ENCODE assay signal across 8 mouse cellular contexts in genomic region chr17:74396766-74397165, GRCm38 (mm10). TPM values are rescaled to one million over a fixed set of nuclear protein-coding genes. Genes with fewer than 3 reads are reported as not detected.
DNase-seq lines count a peak whose midpoint lies in the region; ATAC-seq and TF ChIP-seq lines count a peak whose summit lies in the region.
"Had no signal": no experiment of that assay in that cellular context is flagged by ENCODE, and none has a peak within 500 bp of the region (broad histone marks: within the 10 kb centered on the region; RNA-seq: fewer than 3 reads in every experiment).

No protein-coding gene starts in this region.

- no peak for TF ChIP-seq POLR2A in CH12.LX (IDR thresholded peaks at IDR 0.05; ENCODE audit: low read depth, low read length)

- peak overlapping the region; percentile 97 for H3K4me2 ChIP-seq in CH12.LX (ENCODE audit: insufficient read depth, low read depth, poor library complexity, severe bottlenecking)
- H3K4me2 ChIP-seq in forebrain, postnatal 0 days (ENCODE audit: low read depth) = no peak overlapping the region; the same call in 1 of the 2 replicates
- H3K4me2 ChIP-seq in liver, embryonic 16.5 days (ENCODE audit: low read depth, low read length) = peak overlapping the region; percentile 91

- no peaks in the 10 kb centered on the region for H3K27me3 ChIP-seq in CH12.LX (replicated peaks)
- no peaks in the 10 kb centered on the region for H3K27me3 ChIP-seq in forebrain, postnatal 0 days (ENCODE audit: insufficient read depth, low read length)
- H3K27me3 ChIP-seq in liver, embryonic 16.5 days (ENCODE audit: control insufficient read depth, insufficient read depth, low read depth, low read length) = no peaks in the 10 kb centered on the region

- no peak for TF ChIP-seq EP300 in CH12.LX (IDR thresholded peaks at IDR 0.05; ENCODE audit: low read length)

- H3K79me2 ChIP-seq in CH12.LX (replicated peaks; ENCODE audit: control insufficient read depth, extremely low read depth, insufficient read depth, poor library complexity, severe bottlenecking) = peaks cover 27% of the 10 kb centered on the region

- H3K4me3 ChIP-seq in CH12.LX (replicated peaks in 1 of 3; ENCODE audit: low read depth in 2 of 3, low read length in 2 of 3, poor library complexity in 1 of 3) = peak overlapping the region in 2 of 3 experiments; percentile 93 to 99
- H3K4me3 ChIP-seq in forebrain, postnatal 0 days (ENCODE audit: low read depth, low read length) = no peak overlapping the region
- peak overlapping the region; percentile 97 for H3K4me3 ChIP-seq in liver, embryonic 16.5 days (ENCODE audit: low read depth, low read length)

- no peak overlapping the region for H3K27ac ChIP-seq in CH12.LX (ENCODE audit: insufficient read depth, low read depth)
- no peak overlapping the region for H3K27ac ChIP-seq in forebrain, postnatal 0 days (ENCODE audit: low read depth, low read length)
- H3K27ac ChIP-seq in liver, embryonic 16.5 days (ENCODE audit: low read length) = no peak overlapping the region

- peaks cover 3 to 19% of the 10 kb centered on the region in 2 experiments for H3K36me3 ChIP-seq in CH12.LX (replicated peaks in 1 of 2; ENCODE audit: control insufficient read depth in 1 of 2, insufficient read depth in 1 of 2, low read length in 1 of 2)
- peaks cover 1% of the 10 kb centered on the region; the same call in 1 of the 2 replicates for H3K36me3 ChIP-seq in forebrain, postnatal 0 days (ENCODE audit: insufficient read depth)
- no peaks in the 10 kb centered on the region for H3K36me3 ChIP-seq in liver, embryonic 16.5 days (ENCODE audit: control insufficient read depth, insufficient read depth)

- peak overlapping the region; percentile 96 for H3K9ac ChIP-seq in CH12.LX (ENCODE audit: insufficient read depth, low read depth)
- 0 out of 2 replicates have a peak overlapping the region, but pooled peaks have one; percentile 69 for H3K9ac ChIP-seq in forebrain, postnatal 0 days
- H3K9ac ChIP-seq in liver, embryonic 16.5 days (ENCODE audit: low read depth, low read length) = peak overlapping the region; percentile 35; the same call in 1 of the 2 replicates

- H3K9me3 ChIP-seq in CH12.LX (replicated peaks; ENCODE audit: low read length) = no peaks in the 10 kb centered on the region
- H3K9me3 ChIP-seq in forebrain, postnatal 0 days (ENCODE audit: low read length) = no peaks in the 10 kb centered on the region
- no peaks in the 10 kb centered on the region for H3K9me3 ChIP-seq in liver, embryonic 16.5 days (replicated peaks; ENCODE audit: control insufficient read depth, low read length)

- TF ChIP-seq CTCF in CH12.LX (conservative IDR thresholded peaks at IDR 0.05 in 1 of 2, IDR thresholded peaks at IDR 0.05 in 1 of 2; ENCODE audit: low read depth in 2 of 2, low read length in 2 of 2) = no peak
- no peak for TF ChIP-seq CTCF in forebrain, postnatal 0 days (IDR thresholded peaks at IDR 0.05; ENCODE audit: low read depth)

- peaks cover 4 to 17% of the 10 kb centered on the region in 2 experiments for H3K4me1 ChIP-seq in CH12.LX (ENCODE audit: control insufficient read depth in 1 of 2, insufficient read depth in 2 of 2)
- H3K4me1 ChIP-seq in forebrain, postnatal 0 days (ENCODE audit: insufficient read depth) = no peaks in the 10 kb centered on the region
- peaks cover 12% of the 10 kb centered on the region for H3K4me1 ChIP-seq in liver, embryonic 16.5 days (ENCODE audit: control insufficient read depth, low read depth, low read length)

- no peak for TF ChIP-seq RAD21 in CH12.LX (IDR thresholded peaks at IDR 0.05; ENCODE audit: low read depth, low read length)

- DNase-seq in A20 (ENCODE audit: low read depth, low spot score) (peak; percentile 19), CH12.LX (ENCODE audit: extremely low read depth) (peak; percentile 12)
- no peak for DNase-seq in forebrain, postnatal 0 days
- no peak for DNase-seq in thymus, postnatal 10 days (ENCODE audit: low spot score in 2 of 2)
- no peak for DNase-seq in frontal cortex, postnatal 25 days (ENCODE audit: low spot score in 2 of 2)
- no peak for DNase-seq in layer of hippocampus, adult 9-11 months
- DNase-seq: adrenal gland, adult 2 months had no signal

- no peak for ATAC-seq in forebrain, postnatal 0 days
- ATAC-seq in liver, embryonic 16.5 days (ENCODE audit: low read depth) = no peak

- dilution Hi-C loops in CH12.LX (cut with MboI; ENCODE audit: extremely low pct_ligation_motif_present, extremely low pct_unique_long_range_greater_than_20kb, low sequenced_read_pairs) = no loop called here

- 72% methylated on average over 4 of the region's 4 CpGs for WGBS in forebrain, postnatal 0 days
- 60% methylated on average over 4 of the region's 4 CpGs for WGBS in liver, embryonic 16.5 days (ENCODE audit: insufficient replicate concordance)

- in situ Hi-C loops in CH12.LX (cut with MboI; ENCODE audit: low pct_ligation_motif_present, low pct_unique_long_range_greater_than_20kb, low sequenced_read_pairs) = no loop called here

TF ChIP-seq in CH12.LX, 34 proteins besides CTCF, POLR2A, EP300 and RAD21:
- no peak for TF ChIP-seq MXI1 (IDR thresholded peaks at IDR 0.05; ENCODE audit: low read depth, low read length)
- no peak for TF ChIP-seq IRF4 (IDR thresholded peaks at IDR 0.05; ENCODE audit: low read depth, low read length)
- TF ChIP-seq SMC3 (IDR thresholded peaks at IDR 0.05; ENCODE audit: low read depth, low read length) = no peak
- TF ChIP-seq JUN (IDR thresholded peaks at IDR 0.05; ENCODE audit: insufficient read depth, low read depth, low read length) = no peak
- no peak for TF ChIP-seq E2F4 (IDR thresholded peaks at IDR 0.05; ENCODE audit: insufficient replicate concordance, low read depth, low read length)
- TF ChIP-seq MEF2A (IDR thresholded peaks at IDR 0.05; ENCODE audit: borderline replicate concordance, low read depth, low read length) = no peak
- no peak for TF ChIP-seq ZKSCAN1 (IDR thresholded peaks at IDR 0.05; ENCODE audit: borderline replicate concordance, low read depth, low read length)
- no peak for TF ChIP-seq ELF1 (IDR thresholded peaks at IDR 0.05; ENCODE audit: low read depth, low read length)
- TF ChIP-seq ETS1 (conservative IDR thresholded peaks at IDR 0.05; ENCODE audit: low read depth, low read length) = no peak
- no peak for TF ChIP-seq POLR2AphosphoS2 (IDR thresholded peaks at IDR 0.05; ENCODE audit: low read depth, low read length)

RNA-seq across cellular contexts. Expression of gene Slc30a6, which starts 1.4 kb away (rescaled TPM):
- total RNA-seq in CH12.LX (2012; rRNA removed) (16.2 and 16.8 TPM in 2 replicates), CH12.LX (2014; rRNA removed) (27.2 and 31.5 TPM in 2 replicates)
- polyA plus RNA-seq in CH12.LX (2012; ENCODE audit: insufficient read length, low read depth) = 17.1 and 19.7 TPM in 2 replicates
- 16.9 and 18.8 TPM in 2 replicates for total RNA-seq in forebrain, postnatal 0 days (2014; rRNA removed)
- 21.5 and 24.4 TPM in 2 replicates for polyA plus RNA-seq in forebrain, postnatal 0 days (2015; fragmentation: Nextera tagmentation; extraction: Ambion mirVana)
- 16.3 and 16.6 TPM in 2 replicates for polyA plus RNA-seq in liver, embryonic 16.5 days (2015; fragmentation: Nextera tagmentation; extraction: Ambion mirVana)

RNA-seq across cellular contexts. Expression of gene Spast, which starts 58.0 kb away (rescaled TPM):
- 15.0 and 17.3 TPM in 2 replicates for total RNA-seq in CH12.LX (2012; rRNA removed)
- total RNA-seq in CH12.LX (2014; rRNA removed) = 26.8 and 30.8 TPM in 2 replicates
- 19.5 and 21.7 TPM in 2 replicates for polyA plus RNA-seq in CH12.LX (2012; ENCODE audit: insufficient read length, low read depth)
- total RNA-seq in forebrain, postnatal 0 days (2014; rRNA removed) = 156 and 181 TPM in 2 replicates
- polyA plus RNA-seq in forebrain, postnatal 0 days (2015; fragmentation: Nextera tagmentation; extraction: Ambion mirVana) = 19.7 and 23.2 TPM in 2 replicates
- polyA plus RNA-seq in liver, embryonic 16.5 days (2015; fragmentation: Nextera tagmentation; extraction: Ambion mirVana) = 4.2 and 4.3 TPM in 2 replicates

Comparison
In these comparisons a context has a peak if more than half of its experiments do, and no peak if none do; other contexts are left out.
1. DNase-seq: peak in A20 (single experiment) and CH12.LX (single experiment); none in forebrain, postnatal 0 days (single experiment), thymus, postnatal 10 days (0 of 2), frontal cortex, postnatal 25 days (0 of 2) and layer of hippocampus, adult 9-11 months (single experiment).
2. H3K9ac ChIP-seq: peak in every context shown above with its lines; median percentile 96 in CH12.LX; 69 in forebrain, postnatal 0 days; 35 in liver, embryonic 16.5 days.